Mouse (Mus musculus) liver, embryonic 14.5 days (tissue): ENCODE measurements at regions not wholly inside any gene's neighbourhood (a gene's known extent, or its start where the extent isn't known, plus 50 kb on each side); places are given as distances from the start of the nearest gene placed in this dataset.

Experiments
- ATAC-seq: fragments of 200-750 bp; cut with Nextera tagmentation; 2 replicates; pipeline ENCODE4 v1.8.0; 2017; ENCODE audit warnings: moderate number of reproducible peaks, mild to moderate bottlenecking, moderate library complexity; ENCODE audit not compliant: insufficient read depth
- DNase-seq, 3 experiments: peaks; one replicate each; pipeline ENCODE4 v3.0.0-alpha.2; 2012 to 2013; ENCODE audit warnings: low read depth in 3 of 3, low spot score in 3 of 3
- H3K27ac ChIP-seq: fragments of 300-500 bp; sonication (generic); 2 replicates; pipeline ENCODE4 v1.5.1; 2014; ENCODE audit warnings: moderate library complexity, mild to moderate bottlenecking, control low read depth, inconsistent platforms
- H3K27me3 ChIP-seq: fragments of 300-500 bp; sonication (generic); 2 replicates; pipeline ENCODE4 v1.6.1; 2014; ENCODE audit warnings: mild to moderate bottlenecking, low read length, moderate library complexity; ENCODE audit not compliant: control insufficient read depth, insufficient read depth
- H3K36me3 ChIP-seq: fragments of 300-500 bp; sonication (generic); replicated peaks from 2 replicates; pipeline ENCODE4 v1.6.1; 2014; ENCODE audit warnings: low read depth; ENCODE audit not compliant: control insufficient read depth, insufficient read depth
- H3K4me1 ChIP-seq, 2 experiments: fragments of 200-500 bp in 1 of 2; fragments of 300-500 bp in 1 of 2; sonication (generic) in 1 of 2; replicated peaks; 2 replicates each; pipeline ENCODE4 v1.6.1; 2012 to 2014; ENCODE audit warnings: antibody characterized with exemption in 1 of 2, inconsistent platforms in 1 of 2, low read length in 1 of 2; ENCODE audit not compliant: control insufficient read depth in 2 of 2, insufficient read depth in 2 of 2
- H3K4me2 ChIP-seq: fragments of 300-500 bp; sonication (generic); 2 replicates; pipeline ENCODE4 v1.6.1; 2014; ENCODE audit warnings: low read depth, mild to moderate bottlenecking, control low read depth, moderate library complexity
- H3K4me3 ChIP-seq, 2 experiments: fragments of 200-500 bp in 1 of 2; fragments of 300-500 bp in 1 of 2; sonication (generic) in 1 of 2; 2 replicates each; pipeline ENCODE4 v1.5.1; 2012 to 2014; ENCODE audit warnings: low read depth in 2 of 2, low read length in 2 of 2, mild to moderate bottlenecking in 2 of 2, control low read depth in 1 of 2, inconsistent platforms in 1 of 2, moderate library complexity in 1 of 2; ENCODE audit not compliant: insufficient read depth in 1 of 2
- H3K9ac ChIP-seq: fragments of 300-500 bp; sonication (generic); replicated peaks from 2 replicates; pipeline ENCODE4 v1.6.1; 2014; ENCODE audit warnings: mild to moderate bottlenecking, control low read depth, moderate library complexity
- H3K9me3 ChIP-seq: fragments of 300-500 bp; sonication (generic); 2 replicates; pipeline ENCODE4 v1.6.1; 2016; ENCODE audit warnings: low read length, mixed read lengths; ENCODE audit not compliant: control insufficient read depth
- CTCF ChIP-seq: IDR thresholded peaks from 2 replicates; pipeline ENCODE4 v1.5.1; 2016; ENCODE audit warnings: antibody characterized with exemption, low read depth, control low read depth
- EP300 ChIP-seq: IDR thresholded peaks from 2 replicates; pipeline ENCODE4 v1.6.1; 2016; ENCODE audit warnings: antibody characterized with exemption, low read depth
- WGBS: fragments of 180-500 bp; shearing (Covaris S2); extraction: QIAGEN DNeasy Blood & Tissue Kit; methylation state at CpG from one replicate; pipeline ENCODE4 v1.1.7; 2014; ENCODE audit not compliant: insufficient replicate concordance; 5-methylcytosine and 5-hydroxymethylcytosine counted together

GRCm38 (mm10) chrX:52738116-52738515 lies 52.9 kb upstream of the Ccdc160 start:
- no peak for TF ChIP-seq CTCF
- no peak for TF ChIP-seq EP300
- WGBS, result 50% methylated on average over 3 of the region's 3 CpGs
- DNase-seq, result no peak
- H3K4me3 ChIP-seq, result no peak overlapping the region
- H3K9me3 ChIP-seq, result no peaks in the 10 kb centered on the region
- no peak for ATAC-seq
- no peaks in the 10 kb centered on the region for H3K27me3 ChIP-seq
- no peaks in the 10 kb centered on the region for H3K36me3 ChIP-seq
- H3K4me2 ChIP-seq, result no peak overlapping the region
- no peak overlapping the region for H3K27ac ChIP-seq
- no peak overlapping the region for H3K9ac ChIP-seq
- H3K4me1 ChIP-seq, result no peaks in the 10 kb centered on the region
